In the genomic region with DNA sequence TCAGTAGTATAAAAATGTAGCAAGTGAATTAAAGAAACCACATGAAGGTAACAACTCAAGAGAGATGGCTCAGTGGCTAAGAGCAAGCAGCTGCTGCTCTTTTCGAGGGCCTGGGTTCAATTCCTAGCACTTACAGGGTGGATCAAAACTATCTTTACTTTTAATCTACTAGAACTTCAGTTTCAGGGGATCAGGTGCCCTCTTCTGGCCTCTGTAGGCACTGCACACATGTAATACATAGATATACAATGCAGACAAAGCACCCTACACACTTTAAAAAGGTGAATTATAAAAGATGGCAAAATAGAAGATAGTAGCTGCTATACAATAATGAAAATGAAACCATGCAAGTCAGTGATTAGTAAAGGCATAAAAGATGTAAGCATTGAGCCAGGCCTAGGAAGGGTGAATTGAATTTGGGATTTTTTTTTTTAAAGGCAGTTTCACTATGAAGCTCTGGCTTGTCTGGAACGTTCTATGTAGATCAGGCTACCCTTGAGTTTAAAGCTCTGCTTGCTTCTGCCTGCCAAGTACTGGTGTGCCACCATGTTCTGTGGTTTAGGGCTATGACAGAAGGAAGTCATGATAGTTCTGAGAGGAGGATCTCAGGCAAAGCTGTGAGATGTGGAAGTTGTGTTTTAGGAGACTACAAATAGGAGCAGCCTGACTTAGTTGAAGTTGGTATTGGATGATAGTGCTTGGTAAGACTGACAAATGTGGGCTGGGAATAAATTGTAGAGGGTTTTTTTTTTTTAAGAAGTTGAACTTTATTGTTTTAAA, we compare ENCODE assay signal across 8 mouse cellular contexts. TPM values are rescaled to one million over a fixed set of nuclear protein-coding genes. Genes with fewer than 3 reads are reported as not detected.
DNase-seq lines count a peak whose midpoint lies in the region; ATAC-seq lines count a peak whose summit lies in the region.

No protein-coding gene starts in this region.

- no peaks in the 10 kb centered on the region for H3K4me1 ChIP-seq in hindbrain, embryonic 10.5 days (replicated peaks)
- no peaks in the 10 kb centered on the region for H3K4me1 ChIP-seq in hindbrain, embryonic 13.5 days (replicated peaks)
- H3K4me1 ChIP-seq in embryonic facial prominence, embryonic 11.5 days (ENCODE audit: control insufficient read depth, insufficient read depth, low read length), result no peaks in the 10 kb centered on the region
- no peaks in the 10 kb centered on the region for H3K4me1 ChIP-seq in hindbrain, embryonic 14.5 days (replicated peaks; ENCODE audit: control insufficient read depth, insufficient read depth, low read length)

- no peak overlapping the region for H3K4me2 ChIP-seq in hindbrain, embryonic 13.5 days
- H3K4me2 ChIP-seq in embryonic facial prominence, embryonic 11.5 days (ENCODE audit: low read depth, low read length), result no peak overlapping the region
- H3K4me2 ChIP-seq in hindbrain, embryonic 14.5 days (replicated peaks), result no peak overlapping the region

- peak; percentile 4 for DNase-seq in hindbrain, embryonic 10.5 days (ENCODE audit: low spot score)
- DNase-seq in urinary bladder, postnatal 14 days (ENCODE audit: low spot score), result peak; percentile 23
- no peak for DNase-seq in urinary bladder, postnatal 10 days (ENCODE audit: low spot score)
- DNase-seq in embryonic facial prominence, embryonic 11.5 days (ENCODE audit: low spot score), result peak; percentile 38
- DNase-seq in left cerebral cortex, adult 11 months (ENCODE audit: low spot score), result no peak
- DNase-seq in hindbrain, embryonic 14.5 days (ENCODE audit: low spot score), result no peak

- H3K27ac ChIP-seq in hindbrain, embryonic 10.5 days, result no peak overlapping the region
- no peak overlapping the region for H3K27ac ChIP-seq in hindbrain, embryonic 13.5 days
- H3K27ac ChIP-seq in embryonic facial prominence, embryonic 11.5 days (replicated peaks; ENCODE audit: low read depth, low read length), result no peak overlapping the region
- H3K27ac ChIP-seq in hindbrain, embryonic 14.5 days, result no peak overlapping the region

- peaks cover 61% of the 10 kb centered on the region; the same call in 1 of the 2 replicates for H3K36me3 ChIP-seq in hindbrain, embryonic 10.5 days
- no peaks in the 10 kb centered on the region for H3K36me3 ChIP-seq in hindbrain, embryonic 13.5 days
- H3K36me3 ChIP-seq in embryonic facial prominence, embryonic 11.5 days (replicated peaks; ENCODE audit: control insufficient read depth, insufficient read depth, low read depth, low read length), result no peaks in the 10 kb centered on the region
- no peaks in the 10 kb centered on the region for H3K36me3 ChIP-seq in hindbrain, embryonic 14.5 days (replicated peaks; ENCODE audit: control insufficient read depth, insufficient read depth)

- WGBS in hindbrain, embryonic 10.5 days, result 87% methylated on average over 2 of the region's 2 CpGs
- 86% methylated on average over 2 of the region's 2 CpGs for WGBS in hindbrain, embryonic 13.5 days
- WGBS in embryonic facial prominence, embryonic 11.5 days, result 81% methylated on average over 2 of the region's 2 CpGs
- WGBS in hindbrain, embryonic 14.5 days, result 91% methylated on average over 2 of the region's 2 CpGs

- no peaks in the 10 kb centered on the region for H3K27me3 ChIP-seq in hindbrain, embryonic 10.5 days (ENCODE audit: insufficient read depth, poor library complexity, severe bottlenecking)
- no peaks in the 10 kb centered on the region for H3K27me3 ChIP-seq in hindbrain, embryonic 13.5 days
- H3K27me3 ChIP-seq in embryonic facial prominence, embryonic 11.5 days (ENCODE audit: control insufficient read depth, insufficient read depth, low read length), result no peaks in the 10 kb centered on the region
- no peaks in the 10 kb centered on the region for H3K27me3 ChIP-seq in hindbrain, embryonic 14.5 days (ENCODE audit: control insufficient read depth, insufficient read depth, low read length)

- no peak for ATAC-seq in hindbrain, embryonic 13.5 days (ENCODE audit: low FRiP score)
- no peak for ATAC-seq in embryonic facial prominence, embryonic 11.5 days (replicated peaks; ENCODE audit: insufficient number of reproducible peaks, low FRiP score, low TSS enrichment, low read depth)
- peak; percentile 83 for ATAC-seq in megakaryocyte-erythroid progenitor cell, adult 5-6 weeks (replicated peaks; ENCODE audit: low FRiP score, low TSS enrichment, poor library complexity, severe bottlenecking)
- ATAC-seq in hindbrain, embryonic 14.5 days (ENCODE audit: low FRiP score), result no peak

- no peak overlapping the region for H3K4me3 ChIP-seq in hindbrain, embryonic 10.5 days
- no peak overlapping the region for H3K4me3 ChIP-seq in hindbrain, embryonic 13.5 days
- H3K4me3 ChIP-seq in embryonic facial prominence, embryonic 11.5 days (ENCODE audit: low read depth, low read length), result no peak overlapping the region
- H3K4me3 ChIP-seq in hindbrain, embryonic 14.5 days (replicated peaks; ENCODE audit: low read length), result no peak overlapping the region

- no peaks in the 10 kb centered on the region for H3K9me3 ChIP-seq in hindbrain, embryonic 10.5 days
- no peaks in the 10 kb centered on the region for H3K9me3 ChIP-seq in hindbrain, embryonic 13.5 days
- H3K9me3 ChIP-seq in embryonic facial prominence, embryonic 11.5 days (replicated peaks; ENCODE audit: control insufficient read depth, low read length), result no peaks in the 10 kb centered on the region
- H3K9me3 ChIP-seq in hindbrain, embryonic 14.5 days (ENCODE audit: control insufficient read depth, low read length), result no peaks in the 10 kb centered on the region

- H3K9ac ChIP-seq in hindbrain, embryonic 13.5 days, result no peak overlapping the region
- no peak overlapping the region for H3K9ac ChIP-seq in embryonic facial prominence, embryonic 11.5 days (replicated peaks; ENCODE audit: low read length)
- H3K9ac ChIP-seq in hindbrain, embryonic 14.5 days, result no peak overlapping the region

RNA-seq across cellular contexts. Expression of a gene that starts 11.5 kb away (rescaled TPM):
- polyA plus RNA-seq in hindbrain, embryonic 10.5 days (2016; fragmentation: Nextera tagmentation; extraction: Ambion mirVana), result 21.5 and 31.3 TPM in 2 replicates
- 6.7 and 9.3 TPM in 2 replicates for polyA plus RNA-seq in hindbrain, embryonic 13.5 days (2015; fragmentation: Nextera tagmentation; extraction: Ambion mirVana)
- 27.9 and 35.1 TPM in 2 replicates for polyA plus RNA-seq in embryonic facial prominence, embryonic 11.5 days (2014; fragmentation: Nextera tagmentation; extraction: Ambion mirVana)
- 26.4 and 33.6 TPM in 2 replicates for total RNA-seq in megakaryocyte-erythroid progenitor cell, adult 5-6 weeks (2014; fragmentation: Nextera tagmentation)
- total RNA-seq in megakaryocyte-erythroid progenitor cell, adult 5-6 weeks (2017), result 28.4 and 35.3 TPM in 2 replicates
- 4.3 and 7.8 TPM in 2 replicates for polyA plus RNA-seq in hindbrain, embryonic 14.5 days (2014; fragmentation: Nextera tagmentation; extraction: Ambion mirVana)

RNA-seq across cellular contexts. Expression of a gene that starts 24.3 kb away (rescaled TPM):
- polyA plus RNA-seq in hindbrain, embryonic 10.5 days (2016; fragmentation: Nextera tagmentation; extraction: Ambion mirVana), result 13.6 and 22.1 TPM in 2 replicates
- 102 and 106 TPM in 2 replicates for polyA plus RNA-seq in hindbrain, embryonic 13.5 days (2015; fragmentation: Nextera tagmentation; extraction: Ambion mirVana)
- 13.9 and 15.5 TPM in 2 replicates for polyA plus RNA-seq in embryonic facial prominence, embryonic 11.5 days (2014; fragmentation: Nextera tagmentation; extraction: Ambion mirVana)
- total RNA-seq in megakaryocyte-erythroid progenitor cell, adult 5-6 weeks (2014; fragmentation: Nextera tagmentation), result 0.31 TPM in 1 of 2 replicates, not detected in the other
- not detected in 2 replicates for total RNA-seq in megakaryocyte-erythroid progenitor cell, adult 5-6 weeks (2017)
- polyA plus RNA-seq in hindbrain, embryonic 14.5 days (2014; fragmentation: Nextera tagmentation; extraction: Ambion mirVana), result 94.8 and 109 TPM in 2 replicates

RNA-seq across cellular contexts. Expression of a gene that starts 42.6 kb away (rescaled TPM):
- 6.3 and 7.6 TPM in 2 replicates for polyA plus RNA-seq in hindbrain, embryonic 10.5 days (2016; fragmentation: Nextera tagmentation; extraction: Ambion mirVana)
- 4.7 and 6.0 TPM in 2 replicates for polyA plus RNA-seq in hindbrain, embryonic 13.5 days (2015; fragmentation: Nextera tagmentation; extraction: Ambion mirVana)
- polyA plus RNA-seq in embryonic facial prominence, embryonic 11.5 days (2014; fragmentation: Nextera tagmentation; extraction: Ambion mirVana), result 10.7 and 14.1 TPM in 2 replicates
- total RNA-seq in megakaryocyte-erythroid progenitor cell, adult 5-6 weeks (2014; fragmentation: Nextera tagmentation), result 14.9 and 18.3 TPM in 2 replicates
- 19.7 and 22.8 TPM in 2 replicates for total RNA-seq in megakaryocyte-erythroid progenitor cell, adult 5-6 weeks (2017)
- polyA plus RNA-seq in hindbrain, embryonic 14.5 days (2014; fragmentation: Nextera tagmentation; extraction: Ambion mirVana), result 6.5 and 7.3 TPM in 2 replicates

Comparison
In these comparisons a context has a peak if more than half of its experiments do, and no peak if none do; other contexts are left out.
1. DNase-seq: peak in hindbrain, embryonic 10.5 days (single experiment), urinary bladder, postnatal 14 days (single experiment) and embryonic facial prominence, embryonic 11.5 days (single experiment); none in urinary bladder, postnatal 10 days (single experiment), left cerebral cortex, adult 11 months (single experiment) and hindbrain, embryonic 14.5 days (single experiment).